Mouse (Mus musculus): ENCODE data around the gene Cog3. TPM values are rescaled to one million over a fixed set of nuclear protein-coding genes. Genes with fewer than 3 reads are reported as not detected.
A peak's percentile ranks its signal among the peaks of the same experiment; 100 is the strongest.
"Not testable (repeated sequence)": the region's sequence is repeated elsewhere in the genome, so short reads cannot be mapped to it uniquely, and the experiment has no call there.

The Cog3 gene
- polyA plus RNA-seq, 1 experiment from 2014 or later: 19.8 TPM

GRCm38 (mm10) chr14:75786424-75786867 is 32.1 kb upstream of the Cog3 start:
- under 1% methylated on average over 31 of the region's 31 CpGs for WGBS
- peak overlapping the region; percentile 80 for H3K4me2 ChIP-seq
- H3K4me1 ChIP-seq: peaks cover 11% of the 10 kb centered on the region
- H3K9ac ChIP-seq: peak overlapping the region; percentile 86
- H3K9me3 ChIP-seq: no peaks in the 10 kb centered on the region
- H3K27ac ChIP-seq: peak overlapping the region; percentile 92
- 0 out of 2 replicates have a peak, but pooled peaks cover 5% of the 10 kb centered on the region for H3K27me3 ChIP-seq (replicated peaks)
- H3K36me3 ChIP-seq (replicated peaks): no peaks in the 10 kb centered on the region
- peak overlapping the region; percentile 83 for H3K4me3 ChIP-seq
- ATAC-seq (replicated peaks): peak; percentile 89

- H3K9ac ChIP-seq: no peak overlapping the region
- H3K4me1 ChIP-seq: no peaks in the 10 kb centered on the region
- 95% methylated on average over 4 of the region's 4 CpGs for WGBS
- no peak for ATAC-seq (replicated peaks)
- H3K4me3 ChIP-seq: no peak overlapping the region
- no peaks in the 10 kb centered on the region for H3K36me3 ChIP-seq (replicated peaks)
- no peak overlapping the region for H3K4me2 ChIP-seq
- H3K27ac ChIP-seq: no peak overlapping the region
- H3K9me3 ChIP-seq: no peaks in the 10 kb centered on the region
- no peaks in the 10 kb centered on the region for H3K27me3 ChIP-seq (replicated peaks)
Measured at GRCm38 (mm10) chr14:75779913-75780312, 25.6 kb upstream of the Cog3 start.

GRCm38 (mm10) chr14:75776637-75777036 is 22.3 kb upstream of the Cog3 start:
- Histone ChIP-seq H3K9me3 (no peaks in the 10 kb centered on the region), H3K36me3 (replicated peaks) (no peaks in the 10 kb centered on the region), H3K27me3 (replicated peaks) (no peaks in the 10 kb centered on the region), H3K27ac (no peak overlapping the region), H3K4me1 (no peaks in the 10 kb centered on the region), H3K4me2 (no peak overlapping the region), H3K9ac (no peak overlapping the region), H3K4me3 (no peak overlapping the region)
- WGBS: 91% methylated on average over 8 of the region's 8 CpGs
- no peak for ATAC-seq (replicated peaks)

GRCm38 (mm10) chr14:75773431-75773830 is 19.1 kb upstream of the Cog3 start:
- no peak for ATAC-seq (replicated peaks)
- Histone ChIP-seq H3K9ac (no peak overlapping the region), H3K4me1 (no peaks in the 10 kb centered on the region), H3K4me3 (no peak overlapping the region), H3K4me2 (no peak overlapping the region), H3K9me3 (no peaks in the 10 kb centered on the region), H3K27me3 (replicated peaks) (no peaks in the 10 kb centered on the region), H3K36me3 (replicated peaks) (0 out of 2 replicates have a peak, but pooled peaks cover 8% of the 10 kb centered on the region), H3K27ac (no peak overlapping the region)
- WGBS: 87% methylated on average over 8 of the region's 8 CpGs

GRCm38 (mm10) chr14:75772407-75772806 is 18.1 kb upstream of the Cog3 start:
- not testable (repeated sequence) for H3K9me3 ChIP-seq; H3K9ac ChIP-seq; H3K4me1 ChIP-seq; H3K36me3 ChIP-seq (replicated peaks); H3K4me2 ChIP-seq; H3K27ac ChIP-seq; H3K27me3 ChIP-seq (replicated peaks); ATAC-seq (replicated peaks); H3K4me3 ChIP-seq
- 84% methylated on average over 3 of the region's 3 CpGs for WGBS

GRCm38 (mm10) chr14:75771101-75771501 is 16.8 kb upstream of the Cog3 start:
- Histone ChIP-seq H3K36me3 (replicated peaks) (0 out of 2 replicates have a peak, but pooled peaks cover 11% of the 10 kb centered on the region), H3K9ac (no peak overlapping the region), H3K27ac (no peak overlapping the region), H3K4me3 (no peak overlapping the region), H3K9me3 (no peaks in the 10 kb centered on the region), H3K27me3 (replicated peaks) (no peaks in the 10 kb centered on the region), H3K4me1 (no peaks in the 10 kb centered on the region), H3K4me2 (no peak overlapping the region)
- 92% methylated on average over 8 of the region's 8 CpGs for WGBS
- ATAC-seq (replicated peaks): no peak

GRCm38 (mm10) chr14:75769334-75769733 is 15.0 kb upstream of the Cog3 start:
- Histone ChIP-seq H3K9me3 (no peaks in the 10 kb centered on the region), H3K9ac (no peak overlapping the region), H3K4me1 (no peaks in the 10 kb centered on the region), H3K27ac (no peak overlapping the region), H3K4me3 (no peak overlapping the region), H3K27me3 (replicated peaks) (no peaks in the 10 kb centered on the region), H3K4me2 (no peak overlapping the region), H3K36me3 (replicated peaks) (0 out of 2 replicates have a peak, but pooled peaks cover 11% of the 10 kb centered on the region)
- ATAC-seq (replicated peaks): no peak
- 82% methylated on average over 9 of the region's 9 CpGs for WGBS

GRCm38 (mm10) chr14:75768275-75768608 is 13.9 kb upstream of the Cog3 start:
- 9% methylated on average over 1 of the region's 1 CpGs for WGBS
- H3K36me3 ChIP-seq (replicated peaks): 0 out of 2 replicates have a peak, but pooled peaks cover 11% of the 10 kb centered on the region
- H3K27me3 ChIP-seq (replicated peaks): no peaks in the 10 kb centered on the region
- H3K27ac ChIP-seq: no peak overlapping the region
- ATAC-seq (replicated peaks): no peak
- H3K9me3 ChIP-seq: no peaks in the 10 kb centered on the region
- H3K4me3 ChIP-seq: no peak overlapping the region
- no peak overlapping the region for H3K9ac ChIP-seq
- no peaks in the 10 kb centered on the region for H3K4me1 ChIP-seq
- H3K4me2 ChIP-seq: no peak overlapping the region

- Histone ChIP-seq H3K9ac (no peak overlapping the region), H3K36me3 (replicated peaks) (0 out of 2 replicates have a peak, but pooled peaks cover 11% of the 10 kb centered on the region), H3K9me3 (no peaks in the 10 kb centered on the region), H3K27ac (peak overlapping the region; percentile 32; the same call in 1 of the 2 replicates), H3K4me3 (no peak overlapping the region), H3K4me1 (no peaks in the 10 kb centered on the region), H3K4me2 (0 out of 2 replicates have a peak overlapping the region, but pooled peaks have one; percentile 10), H3K27me3 (replicated peaks) (no peaks in the 10 kb centered on the region)
- ATAC-seq (replicated peaks): peak; percentile 88
- WGBS: 56% methylated on average over 17 of the region's 17 CpGs
Measured at GRCm38 (mm10) chr14:75767492-75768274, 13.4 kb upstream of the Cog3 start.

GRCm38 (mm10) chr14:75761028-75761805 is 6.9 kb upstream of the Cog3 start:
- H3K36me3 ChIP-seq (replicated peaks): no peaks in the 10 kb centered on the region; the same call in 1 of the 2 replicates
- H3K9me3 ChIP-seq: no peaks in the 10 kb centered on the region
- no peak for ATAC-seq (replicated peaks)
- no peaks in the 10 kb centered on the region for H3K4me1 ChIP-seq
- no peak overlapping the region for H3K9ac ChIP-seq
- no peak overlapping the region for H3K4me3 ChIP-seq
- H3K27ac ChIP-seq: no peak overlapping the region
- H3K27me3 ChIP-seq (replicated peaks): 0 out of 2 replicates have a peak, but pooled peaks cover 4% of the 10 kb centered on the region
- no peak overlapping the region for H3K4me2 ChIP-seq
- WGBS: 63% methylated on average over 10 of the region's 10 CpGs

- Histone ChIP-seq H3K27ac (no peak overlapping the region), H3K27me3 (replicated peaks) (0 out of 2 replicates have a peak, but pooled peaks cover 4% of the 10 kb centered on the region), H3K4me2 (no peak overlapping the region), H3K36me3 (replicated peaks) (no peaks in the 10 kb centered on the region; the same call in 1 of the 2 replicates), H3K4me3 (no peak overlapping the region), H3K9me3 (no peaks in the 10 kb centered on the region), H3K4me1 (peaks cover 4% of the 10 kb centered on the region), H3K9ac (no peak overlapping the region)
- ATAC-seq (replicated peaks): no peak
- 79% methylated on average over 7 of the region's 7 CpGs for WGBS
Measured at GRCm38 (mm10) chr14:75758401-75758800, 4.1 kb upstream of the Cog3 start.

- 0 out of 2 replicates have a peak, but pooled peaks cover 4% of the 10 kb centered on the region for H3K27me3 ChIP-seq (replicated peaks)
- no peaks in the 10 kb centered on the region; the same call in 1 of the 2 replicates for H3K36me3 ChIP-seq (replicated peaks)
- peaks cover 10% of the 10 kb centered on the region for H3K4me1 ChIP-seq
- ATAC-seq (replicated peaks): no peak
- 88% methylated on average over 2 of the region's 2 CpGs for WGBS
- H3K4me2 ChIP-seq: no peak overlapping the region
- H3K4me3 ChIP-seq: no peak overlapping the region
- H3K9ac ChIP-seq: no peak overlapping the region
- no peaks in the 10 kb centered on the region for H3K9me3 ChIP-seq
- H3K27ac ChIP-seq: no peak overlapping the region
Measured at GRCm38 (mm10) chr14:75757821-75758220, 3.5 kb upstream of the Cog3 start.

All from midbrain, embryonic 15.5 days (tissue).